Mouse (Mus musculus) right cerebral cortex, adult 2 months (tissue): Measurements from ENCODE around the gene Ccdc194.
A peak's percentile ranks its signal among the peaks of the same experiment; 100 is the strongest.

ENCODE experiments used
- DNase-seq, 2 experiments: peaks; one replicate each; pipeline ENCODE4 v3.0.0; 2021 to 2022; ENCODE audit warnings: low spot score in 2 of 2

Gene Ccdc194

GRCm38 (mm10) chr8:71525226-71526050 is at the start of gene Ccdc194:
TSS of gene Ccdc194 (minus strand) at chr8:71525711.
- DNase-seq, result no peak

GRCm38 (mm10) chr8:71575020-71575419 is 49.5 kb upstream of the Ccdc194 start:
- DNase-seq, result no peak

GRCm38 (mm10) chr8:71574426-71574825 is 48.9 kb upstream of the Ccdc194 start:
- no peak for DNase-seq

GRCm38 (mm10) chr8:71572847-71573633 is 47.5 kb upstream of the Ccdc194 start:
- DNase-seq, result peak; percentile 79 to 85

- no peak for DNase-seq
Measured at GRCm38 (mm10) chr8:71572077-71572476, 46.6 kb upstream of the Ccdc194 start.

- peak; percentile 94 to 99 for DNase-seq
Measured at GRCm38 (mm10) chr8:71570291-71570954, 44.9 kb upstream of the Ccdc194 start.

- DNase-seq, result peak; percentile 89 to 93
Measured at GRCm38 (mm10) chr8:71569366-71570290, 44.1 kb upstream of the Ccdc194 start.

GRCm38 (mm10) chr8:71568941-71569340 is 43.4 kb upstream of the Ccdc194 start:
- no peak for DNase-seq

GRCm38 (mm10) chr8:71568387-71568937 is 43.0 kb upstream of the Ccdc194 start, which contains the start of gene Slc27a1:
TSS of gene Slc27a1 (plus strand) at chr8:71568882.
- peak; percentile 48 to 62 for DNase-seq

- DNase-seq, result no peak
Measured at GRCm38 (mm10) chr8:71567587-71567986, 42.1 kb upstream of the Ccdc194 start.

GRCm38 (mm10) chr8:71566501-71566900 is 41.0 kb upstream of the Ccdc194 start, which contains the start of gene Nxnl1:
TSS of gene Nxnl1 (minus strand) at chr8:71566601.
- no peak for DNase-seq

- DNase-seq, result no peak
Measured at GRCm38 (mm10) chr8:71563992-71564391, 38.5 kb upstream of the Ccdc194 start.

GRCm38 (mm10) chr8:71562751-71563150 is 37.2 kb upstream of the Ccdc194 start:
- peak; percentile 51 to 70 for DNase-seq

GRCm38 (mm10) chr8:71561401-71561800 is 35.9 kb upstream of the Ccdc194 start:
- peak; percentile 50 to 61 for DNase-seq

- DNase-seq, result no peak
Measured at GRCm38 (mm10) chr8:71560765-71561164, 35.3 kb upstream of the Ccdc194 start.

- DNase-seq, result no peak
Measured at GRCm38 (mm10) chr8:71560071-71560470, 34.6 kb upstream of the Ccdc194 start.

GRCm38 (mm10) chr8:71558958-71559690 is 33.6 kb upstream of the Ccdc194 start:
- DNase-seq, result no peak

GRCm38 (mm10) chr8:71558071-71558957 is 32.8 kb upstream of the Ccdc194 start, which contains the start of gene Tmem221:
TSS of gene Tmem221 (minus strand) at chr8:71558871.
- DNase-seq, result no peak

GRCm38 (mm10) chr8:71554644-71555043 is 29.1 kb upstream of the Ccdc194 start:
- no peak for DNase-seq
